In genomic region chr11:106967630-106968029, GRCm38 (mm10) we compare ENCODE assay signal across 10 mouse cellular contexts. TPM values are rescaled to one million over a fixed set of nuclear protein-coding genes. Genes with fewer than 3 reads are reported as not detected.
DNase-seq lines count a peak whose midpoint lies in the region; ATAC-seq and TF ChIP-seq lines count a peak whose summit lies in the region.
"Had no signal": no experiment of that assay in that cellular context is flagged by ENCODE, and none has a peak within 500 bp of the region (broad histone marks: within the 10 kb centered on the region; RNA-seq: fewer than 3 reads in every experiment).

No protein-coding gene starts in this region.

- H3K4me1 ChIP-seq in brown adipose tissue, adult 24 weeks (ENCODE audit: control insufficient read depth, insufficient read depth, insufficient read length, low read length), result peaks cover 3% of the 10 kb centered on the region; the same call in 1 of the 2 replicates
- peaks cover 6% of the 10 kb centered on the region for H3K4me1 ChIP-seq in heart, adult 2 months (ENCODE audit: control insufficient read depth, insufficient read depth, low read length)
- no peaks in the 10 kb centered on the region for H3K4me1 ChIP-seq in kidney, embryonic 14.5 days (ENCODE audit: control insufficient read depth, insufficient read depth, low read length)
- H3K4me1 ChIP-seq in lung, postnatal 0 days (ENCODE audit: insufficient read depth, low read depth, low read length), result 0 out of 2 replicates have a peak, but pooled peaks cover 3% of the 10 kb centered on the region
- no peaks in the 10 kb centered on the region for H3K4me1 ChIP-seq in hindbrain, embryonic 13.5 days (replicated peaks)
- H3K4me1 ChIP-seq: midbrain, embryonic 10.5 days had no signal

- ATAC-seq in kidney, embryonic 14.5 days (ENCODE audit: low FRiP score, low TSS enrichment), result no peak
- peak; percentile 84 for ATAC-seq in lung, postnatal 0 days
- no peak for ATAC-seq in hindbrain, embryonic 13.5 days (ENCODE audit: low FRiP score)

- 0 out of 2 replicates have a peak, but pooled peaks have one; percentile 2 for TF ChIP-seq CTCF in heart, adult 2 months (IDR thresholded peaks at IDR 0.05)
- no peak for TF ChIP-seq CTCF in lung, postnatal 0 days (IDR thresholded peaks at IDR 0.05)

- H3K36me3 ChIP-seq in heart, adult 2 months (ENCODE audit: control insufficient read depth, insufficient read depth, low read length), result peaks cover 2% of the 10 kb centered on the region; the same call in 1 of the 2 replicates
- H3K36me3 ChIP-seq in kidney, embryonic 14.5 days (ENCODE audit: control insufficient read depth, insufficient read depth, low read length), result no peaks in the 10 kb centered on the region
- no peaks in the 10 kb centered on the region for H3K36me3 ChIP-seq in lung, postnatal 0 days (ENCODE audit: insufficient read depth, low read length)
- H3K36me3 ChIP-seq in hindbrain, embryonic 13.5 days, result no peaks in the 10 kb centered on the region
- H3K36me3 ChIP-seq: midbrain, embryonic 10.5 days had no signal

- H3K79me2 ChIP-seq in heart, adult 2 months (replicated peaks; ENCODE audit: control insufficient read depth, insufficient read depth, low read length), result no peaks in the 10 kb centered on the region

- H3K4me3 ChIP-seq in brown adipose tissue, adult 24 weeks (ENCODE audit: insufficient read depth, low read depth, low read length), result no peak overlapping the region
- H3K4me3 ChIP-seq in heart, adult 2 months, result no peak overlapping the region
- H3K4me3 ChIP-seq in kidney, embryonic 14.5 days (ENCODE audit: low read length), result no peak overlapping the region
- H3K4me3 ChIP-seq in lung, postnatal 0 days (ENCODE audit: low read depth, low read length), result no peak overlapping the region
- no peak overlapping the region for H3K4me3 ChIP-seq in hindbrain, embryonic 13.5 days
- H3K4me3 ChIP-seq: midbrain, embryonic 10.5 days had no signal

- peak; percentile 76; the same call in 1 of the 2 replicates for TF ChIP-seq EP300 in heart, adult 2 months (IDR thresholded peaks at IDR 0.05; ENCODE audit: insufficient read depth, low read depth, low read length)
- TF ChIP-seq EP300 in lung, postnatal 0 days (IDR thresholded peaks at IDR 0.05), result peak; percentile 88

- 34% methylated on average over 10 of the region's 10 CpGs for WGBS in heart, adult 2 months
- 56% methylated on average over 10 of the region's 10 CpGs for WGBS in kidney, embryonic 14.5 days
- WGBS in lung, postnatal 0 days, result 31% methylated on average over 10 of the region's 10 CpGs
- WGBS in hindbrain, embryonic 13.5 days, result 78% methylated on average over 10 of the region's 10 CpGs

- peak; percentile 30; the same call in 1 of the 2 replicates for TF ChIP-seq POLR2A in heart, adult 2 months (IDR thresholded peaks at IDR 0.05; ENCODE audit: insufficient read depth, low read depth, low read length)

- no peaks in the 10 kb centered on the region for H3K27me3 ChIP-seq in heart, adult 2 months (ENCODE audit: control insufficient read depth, insufficient read depth, low read length)
- no peaks in the 10 kb centered on the region for H3K27me3 ChIP-seq in kidney, embryonic 14.5 days (ENCODE audit: control insufficient read depth, insufficient read depth, low read length)
- H3K27me3 ChIP-seq in lung, postnatal 0 days (replicated peaks; ENCODE audit: insufficient read depth, low read length), result no peaks in the 10 kb centered on the region
- H3K27me3 ChIP-seq in hindbrain, embryonic 13.5 days, result no peaks in the 10 kb centered on the region

- intact Hi-C loops in heart, adult 2 months (cut with DNase I), result loop anchor here (2.0 kb wide), 1 partner anchor 47 kb away; the partner anchor contains the start of gene Smurf2
- intact Hi-C loops in left cerebral cortex, postnatal 4 days (cut with DNase I), result no loop called here

- no peak overlapping the region for H3K4me2 ChIP-seq in kidney, embryonic 14.5 days (replicated peaks; ENCODE audit: low read depth, low read length)
- H3K4me2 ChIP-seq in lung, postnatal 0 days (replicated peaks; ENCODE audit: low read depth, low read length), result no peak overlapping the region
- H3K4me2 ChIP-seq in hindbrain, embryonic 13.5 days, result no peak overlapping the region

- H3K9me3 ChIP-seq in kidney, embryonic 14.5 days (ENCODE audit: control insufficient read depth, low read length), result no peaks in the 10 kb centered on the region
- H3K9me3 ChIP-seq in lung, postnatal 0 days (ENCODE audit: low read length), result no peaks in the 10 kb centered on the region
- H3K9me3 ChIP-seq in hindbrain, embryonic 13.5 days, result no peaks in the 10 kb centered on the region
- H3K9me3 ChIP-seq: midbrain, embryonic 10.5 days had no signal

- no peak overlapping the region; the same call in 1 of the 2 replicates for H3K9ac ChIP-seq in heart, adult 2 months (ENCODE audit: low read depth, low read length)
- no peak overlapping the region for H3K9ac ChIP-seq in kidney, embryonic 14.5 days (ENCODE audit: low read depth, low read length)
- H3K9ac ChIP-seq in lung, postnatal 0 days (replicated peaks; ENCODE audit: low read depth), result no peak overlapping the region
- no peak overlapping the region for H3K9ac ChIP-seq in hindbrain, embryonic 13.5 days

- peak; percentile 71 to 82 for DNase-seq in heart, adult 2 months
- peak; percentile 84 for DNase-seq in lung, postnatal 0 days (ENCODE audit: low spot score)
- no peak for DNase-seq in left cerebral cortex, postnatal 4 days
- DNase-seq in embryo, embryonic 10.5 days (ENCODE audit: low spot score), result no peak
- DNase-seq in cerebellum, adult 9-10 months, result no peak
- DNase-seq: right cerebral cortex, postnatal 14 days had no signal

- peak overlapping the region; percentile 67 for H3K27ac ChIP-seq in brown adipose tissue, adult 24 weeks (replicated peaks; ENCODE audit: low read depth, low read length)
- peak overlapping the region; percentile 64 for H3K27ac ChIP-seq in heart, adult 2 months
- peak overlapping the region; percentile 73; the same call in 1 of the 2 replicates for H3K27ac ChIP-seq in kidney, embryonic 14.5 days (ENCODE audit: low read depth, low read length)
- peak overlapping the region; percentile 76 for H3K27ac ChIP-seq in lung, postnatal 0 days (ENCODE audit: low read length)
- H3K27ac ChIP-seq in hindbrain, embryonic 13.5 days, result no peak overlapping the region
- H3K27ac ChIP-seq: midbrain, embryonic 10.5 days had no signal

RNA-seq across cellular contexts. Expression of gene Kpna2, which starts 31.7 kb away (rescaled TPM):
- 11.1 and 13.8 TPM in 2 replicates for polyA plus RNA-seq in brown adipose tissue, adult 24 weeks (2012; ENCODE audit: insufficient read depth, insufficient read length, missing spikeins)
- 10 to 100 TPM; 61.1 to 62.9 TPM for total RNA-seq in heart, adult 2 months (2021)
- 19.5 and 35.7 TPM in 2 replicates for polyA plus RNA-seq in heart, adult 2 months (2012; rRNA removed)
- 403 and 460 TPM in 2 replicates for polyA plus RNA-seq in kidney, embryonic 14.5 days (2014; fragmentation: Nextera tagmentation; extraction: Ambion mirVana)
- 83.6 and 97.1 TPM in 2 replicates for polyA plus RNA-seq in lung, postnatal 0 days (2015; fragmentation: Nextera tagmentation; extraction: Ambion mirVana)
- total RNA-seq in left cerebral cortex, postnatal 4 days (2021), result 10 to 100 TPM; 43.4 to 53.2 TPM
- 189 TPM in 2 replicates for polyA plus RNA-seq in hindbrain, embryonic 13.5 days (2015; fragmentation: Nextera tagmentation; extraction: Ambion mirVana)

RNA-seq across cellular contexts. Expression of gene Smurf2, which starts 47.1 kb away (rescaled TPM):
- 13.1 and 18.4 TPM in 2 replicates for polyA plus RNA-seq in brown adipose tissue, adult 24 weeks (2012; ENCODE audit: insufficient read depth, insufficient read length, missing spikeins)
- 10 to 100 TPM; 39.9 to 41.0 TPM for total RNA-seq in heart, adult 2 months (2021)
- polyA plus RNA-seq in heart, adult 2 months (2012; rRNA removed), result 9.5 and 14.9 TPM in 2 replicates
- 17.4 and 19.1 TPM in 2 replicates for polyA plus RNA-seq in kidney, embryonic 14.5 days (2014; fragmentation: Nextera tagmentation; extraction: Ambion mirVana)
- 20.0 and 22.3 TPM in 2 replicates for polyA plus RNA-seq in lung, postnatal 0 days (2015; fragmentation: Nextera tagmentation; extraction: Ambion mirVana)
- total RNA-seq in left cerebral cortex, postnatal 4 days (2021), result 10 to 100 TPM; 45.6 to 48.6 TPM
- polyA plus RNA-seq in hindbrain, embryonic 13.5 days (2015; fragmentation: Nextera tagmentation; extraction: Ambion mirVana), result 14.8 and 15.7 TPM in 2 replicates

RNA-seq across cellular contexts. Expression of gene 1810010H24Rik, which starts 57.9 kb away (rescaled TPM):
- polyA plus RNA-seq in brown adipose tissue, adult 24 weeks (2012; ENCODE audit: insufficient read depth, insufficient read length, missing spikeins), result 2.5 and 2.8 TPM in 2 replicates
- total RNA-seq in heart, adult 2 months (2021), result 1 to 10 TPM; 1.9 to 3.0 TPM
- 1.9 and 2.7 TPM in 2 replicates for polyA plus RNA-seq in heart, adult 2 months (2012; rRNA removed)
- 3.1 and 3.4 TPM in 2 replicates for polyA plus RNA-seq in kidney, embryonic 14.5 days (2014; fragmentation: Nextera tagmentation; extraction: Ambion mirVana)
- polyA plus RNA-seq in lung, postnatal 0 days (2015; fragmentation: Nextera tagmentation; extraction: Ambion mirVana), result 51.8 and 56.2 TPM in 2 replicates
- 1 to 10 TPM; 4.2 to 4.7 TPM for total RNA-seq in left cerebral cortex, postnatal 4 days (2021)
- 5.4 and 5.6 TPM in 2 replicates for polyA plus RNA-seq in hindbrain, embryonic 13.5 days (2015; fragmentation: Nextera tagmentation; extraction: Ambion mirVana)

Comparison
In these comparisons a context has a peak if more than half of its experiments do, and no peak if none do; other contexts are left out.
1. DNase-seq: peak in heart, adult 2 months (2 of 2) and lung, postnatal 0 days (single experiment); none in left cerebral cortex, postnatal 4 days (single experiment), embryo, embryonic 10.5 days (single experiment) and cerebellum, adult 9-10 months (single experiment).